Mouse (Mus musculus): ENCODE data around the gene Cxcl3.

Gene Cxcl3

DNA sequence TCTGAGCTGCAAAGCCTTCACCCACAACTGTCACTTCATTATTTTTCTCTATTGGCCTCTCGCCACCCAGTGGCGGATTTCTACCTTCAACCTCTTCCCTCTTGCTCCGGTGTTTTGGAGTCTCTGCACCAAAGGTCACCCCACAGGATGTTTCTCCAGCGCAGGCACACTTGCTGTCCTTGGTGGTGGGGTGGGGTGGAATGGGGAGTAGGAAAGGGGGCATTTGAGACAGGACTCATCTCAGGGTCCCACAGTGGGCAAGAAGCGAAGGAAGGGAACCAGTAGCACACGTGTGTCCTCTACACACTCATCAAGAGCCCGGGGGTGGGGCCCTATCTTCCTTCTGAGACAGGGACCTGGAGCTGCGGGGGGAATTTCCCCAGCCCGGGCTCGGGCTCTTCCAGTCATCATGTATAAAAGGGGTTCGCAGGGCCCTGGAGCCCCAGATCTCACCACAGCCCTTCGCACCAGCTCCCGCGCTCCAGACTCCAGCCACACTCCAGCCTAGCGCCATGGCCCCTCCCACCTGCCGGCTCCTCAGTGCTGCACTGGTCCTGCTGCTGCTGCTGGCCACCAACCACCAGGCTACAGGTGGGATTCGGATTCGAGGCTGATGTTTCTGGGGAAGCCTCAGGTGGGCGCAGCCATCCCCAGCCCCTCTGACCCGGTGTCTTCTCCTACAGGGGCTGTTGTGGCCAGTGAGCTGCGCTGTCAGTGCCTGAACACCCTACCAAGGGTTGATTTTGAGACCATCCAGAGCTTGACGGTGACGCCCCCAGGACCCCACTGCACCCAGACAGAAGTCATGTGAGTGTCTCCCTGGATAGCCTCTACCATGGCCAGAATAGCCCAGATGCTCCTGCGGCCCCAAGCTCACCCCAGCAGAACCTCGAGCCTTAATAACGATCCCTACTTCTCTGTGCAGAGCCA is at the start of gene Cxcl3:
Gene Cxcl3 (plus strand): TSS at position 445 of the 930 bp plus-strand sequence.
- DNase-seq (ENCODE audit: low spot score) = peak; percentile 50

- peak; percentile 32 for DNase-seq (ENCODE audit: low spot score)
Measured at GRCm38 (mm10) chr5:90742029-90742428, 43.9 kb upstream of the Cxcl3 start.

DNA sequence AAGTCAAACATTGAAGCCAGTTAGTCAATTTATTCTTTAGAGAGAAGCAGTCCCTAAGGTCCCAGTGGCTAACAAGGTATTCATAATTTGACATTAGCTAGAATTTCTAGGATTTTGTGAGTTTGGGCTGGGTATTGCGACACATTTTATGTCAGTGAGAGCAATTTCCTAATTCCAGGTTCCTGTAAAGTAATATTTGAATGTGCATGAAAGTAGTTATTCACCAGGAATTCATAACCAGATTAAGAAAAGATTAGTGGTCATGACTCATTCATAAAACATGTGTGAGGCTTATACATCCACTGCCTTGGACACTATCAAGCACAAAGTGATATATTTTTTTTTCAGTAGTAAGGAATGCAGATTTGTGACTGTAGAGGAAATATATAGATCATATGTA is 32.0 kb upstream of the Cxcl3 start:
- DNase-seq (ENCODE audit: low spot score) = no peak

DNA sequence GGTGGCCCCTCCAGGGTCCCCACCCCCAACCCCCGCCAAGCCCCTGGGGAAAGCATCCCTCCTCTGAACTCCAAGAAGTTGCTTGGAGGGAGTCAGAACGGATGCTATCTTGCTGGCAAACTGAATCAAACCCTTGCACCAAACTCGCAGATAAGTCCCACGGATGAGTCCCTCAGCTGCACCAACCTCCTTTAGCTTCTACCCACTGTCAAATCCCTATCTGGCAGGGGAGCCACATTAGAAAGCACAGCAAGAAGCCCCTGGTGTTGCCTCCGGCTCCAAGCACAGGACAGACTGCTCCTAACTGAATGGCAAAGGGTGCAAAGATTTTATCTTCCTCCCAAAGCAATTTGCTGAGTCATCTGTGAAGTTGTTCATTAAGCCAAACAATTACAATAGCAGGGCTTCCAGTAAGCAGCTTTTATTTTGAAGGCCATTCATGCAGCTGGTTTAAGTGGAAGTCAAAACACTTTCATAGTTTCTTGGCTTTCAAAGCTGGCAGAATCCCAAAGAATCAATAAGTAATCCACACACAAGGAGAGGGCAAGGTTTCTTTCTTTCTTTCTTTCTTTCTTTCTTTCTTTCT is 27.8 kb upstream of the Cxcl3 start:
- peak; percentile 49 for DNase-seq (ENCODE audit: low spot score)

GRCm38 (mm10) chr5:90759077-90760065 is 26.5 kb upstream of the Cxcl3 start, which contains the start of gene Cxcl5:
Gene Cxcl5, plus strand, starts transcription at chr5:90759360.
- no peak for DNase-seq (ENCODE audit: low spot score)

GRCm38 (mm10) chr5:90760303-90760702 is 25.6 kb upstream of the Cxcl3 start:
- no peak for DNase-seq (ENCODE audit: low spot score)

GRCm38 (mm10) chr5:90760844-90761243 is 25.1 kb upstream of the Cxcl3 start:
- DNase-seq (ENCODE audit: low spot score) = no peak

DNA sequence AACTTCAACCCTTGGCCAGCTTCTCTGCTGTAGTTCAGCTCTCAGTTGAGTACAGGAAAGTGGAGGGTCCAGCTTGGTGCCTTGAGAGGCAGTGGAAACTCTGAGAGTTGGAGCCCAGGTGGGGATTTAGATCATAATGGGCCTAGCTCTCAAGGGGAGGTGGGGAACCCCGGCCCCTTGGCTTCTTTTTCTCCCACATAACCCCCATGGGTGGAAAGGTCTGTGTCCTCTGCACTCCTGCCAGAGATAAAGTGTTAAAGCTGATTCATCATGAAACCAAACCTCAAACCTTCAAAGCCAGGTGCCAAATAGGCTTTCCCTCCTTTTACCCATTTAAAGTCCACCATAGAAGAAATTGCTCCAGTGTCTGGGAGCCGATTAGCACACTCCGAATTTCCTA is 24.1 kb upstream of the Cxcl3 start:
- no peak for DNase-seq (ENCODE audit: low spot score)

DNA sequence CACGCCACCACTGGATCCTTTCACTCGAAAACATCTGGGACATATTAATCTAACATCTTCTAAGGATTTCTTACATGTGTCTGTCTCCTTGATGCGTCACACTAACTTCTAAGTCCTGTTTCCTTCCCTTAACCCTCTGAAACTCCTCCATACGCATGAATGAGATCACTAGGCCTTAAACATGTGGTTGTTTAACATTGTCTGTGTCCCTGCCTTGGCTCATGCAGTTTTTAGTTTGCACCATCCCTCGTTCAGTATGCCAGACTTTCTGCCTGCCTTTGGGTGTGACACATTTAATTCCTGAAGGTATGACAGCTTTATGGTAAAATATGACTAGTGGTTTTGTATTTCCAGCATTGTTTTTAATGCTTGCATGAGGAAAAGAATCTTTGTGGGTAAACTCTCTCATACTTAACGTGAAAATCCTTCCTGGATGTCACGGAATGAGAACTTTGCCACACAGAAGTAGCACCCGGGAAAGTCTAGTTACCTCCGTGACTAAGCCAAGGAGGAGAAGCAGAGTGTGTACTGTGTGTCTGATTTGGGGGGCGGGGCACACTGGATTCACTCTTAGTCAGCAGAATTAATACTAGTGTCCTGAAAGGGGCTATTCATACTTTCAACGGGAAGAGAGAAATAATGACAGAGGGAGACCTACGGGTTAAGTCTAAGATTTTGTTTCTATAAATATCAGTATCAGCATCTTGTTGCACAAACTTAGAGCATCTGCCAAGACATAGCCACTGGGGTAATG is 21.8 kb upstream of the Cxcl3 start:
- DNase-seq (ENCODE audit: low spot score) = no peak

- DNase-seq (ENCODE audit: low spot score) = no peak
Measured at GRCm38 (mm10) chr5:90765821-90766606, 19.9 kb upstream of the Cxcl3 start.

GRCm38 (mm10) chr5:90768218-90768617 is 17.7 kb upstream of the Cxcl3 start, which contains the start of gene Ppbp:
Gene Ppbp, plus strand, starts transcription at chr5:90768518.
- no peak for DNase-seq (ENCODE audit: low spot score)

DNA sequence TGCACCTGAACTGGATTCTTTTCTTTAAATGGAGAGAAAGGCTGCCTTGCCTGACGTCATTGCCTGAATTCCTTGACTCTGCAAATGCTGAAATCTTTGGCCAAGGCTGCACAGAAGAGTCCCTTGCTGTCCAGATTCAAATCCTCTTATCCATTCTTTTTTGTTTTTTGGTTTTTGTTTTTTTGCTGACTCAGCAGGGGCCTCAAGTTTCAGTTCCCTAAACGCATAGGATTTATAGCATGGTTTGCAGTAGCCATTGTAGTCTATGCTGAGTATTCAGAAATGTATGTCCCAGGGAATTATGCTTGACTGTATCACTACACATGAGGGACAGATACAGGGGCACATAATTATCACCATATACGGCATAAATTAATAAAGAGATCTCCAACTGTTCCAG is 14.5 kb upstream of the Cxcl3 start:
- DNase-seq (ENCODE audit: low spot score) = no peak

DNA sequence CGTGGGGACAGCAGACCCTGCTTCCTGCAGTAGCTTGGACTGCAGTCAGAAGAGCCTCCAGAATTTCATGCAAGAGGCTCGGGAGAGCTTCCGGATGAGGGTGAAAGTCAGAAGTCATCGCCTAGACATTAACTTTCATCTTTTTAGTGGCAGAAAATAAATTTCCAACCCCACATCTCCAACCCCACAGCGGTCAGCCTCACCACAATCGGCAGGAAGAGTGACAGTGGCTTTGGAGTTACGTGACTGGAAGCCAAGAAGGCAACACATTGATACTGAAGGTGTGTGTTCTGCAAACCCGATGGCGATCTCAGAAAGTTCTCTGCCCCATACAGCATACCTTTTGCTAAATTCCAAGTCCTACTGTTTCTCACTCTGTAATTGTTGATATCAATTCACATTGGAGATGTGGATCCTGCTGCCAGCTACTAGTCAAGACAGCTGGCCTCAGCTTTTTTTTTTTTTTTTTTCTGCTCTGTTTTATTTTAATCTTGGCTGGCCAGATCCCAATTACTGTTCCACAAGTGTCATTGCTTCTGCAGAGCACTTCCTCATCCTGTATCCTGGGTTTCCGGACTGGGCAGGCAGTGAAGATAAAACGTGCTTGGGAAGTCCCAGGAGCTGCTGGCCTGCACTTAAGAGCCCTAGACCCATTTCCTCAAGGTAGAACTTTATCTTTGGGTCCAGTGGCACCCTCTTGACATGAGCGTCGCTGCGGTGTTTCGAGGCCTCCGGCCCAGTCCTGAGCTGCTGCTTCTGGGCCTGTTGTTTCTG is 13.8 kb upstream of the Cxcl3 start, which contains the start of gene Pf4:
Gene Pf4 (plus strand): TSS at position 556 of the 774 bp plus-strand sequence.
- DNase-seq (ENCODE audit: low spot score) = no peak

- no peak for DNase-seq (ENCODE audit: low spot score)
Measured at GRCm38 (mm10) chr5:90775562-90775961, 10.3 kb upstream of the Cxcl3 start.

DNA sequence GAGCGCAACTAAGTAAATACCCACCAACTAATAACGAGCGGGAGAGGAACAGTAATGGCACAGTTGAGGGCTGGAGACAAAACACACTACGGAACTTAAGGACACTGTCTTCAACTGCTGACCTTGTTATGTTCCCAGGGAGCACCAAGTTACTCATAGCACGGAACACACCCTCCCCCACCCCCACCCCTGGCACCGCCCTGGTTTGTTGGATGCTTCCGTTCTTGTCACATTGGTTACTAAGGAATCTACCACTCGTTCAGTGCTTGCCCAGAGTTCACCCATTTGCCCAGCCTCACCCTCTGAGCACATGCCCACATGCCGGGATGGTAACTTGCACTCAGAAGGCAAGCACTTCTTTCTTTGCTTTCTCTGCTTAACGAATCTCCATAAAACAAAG is 8.3 kb upstream of the Cxcl3 start:
- no peak for DNase-seq (ENCODE audit: low spot score)

GRCm38 (mm10) chr5:90778856-90779255 is 7.0 kb upstream of the Cxcl3 start:
- DNase-seq (ENCODE audit: low spot score) = no peak

DNA sequence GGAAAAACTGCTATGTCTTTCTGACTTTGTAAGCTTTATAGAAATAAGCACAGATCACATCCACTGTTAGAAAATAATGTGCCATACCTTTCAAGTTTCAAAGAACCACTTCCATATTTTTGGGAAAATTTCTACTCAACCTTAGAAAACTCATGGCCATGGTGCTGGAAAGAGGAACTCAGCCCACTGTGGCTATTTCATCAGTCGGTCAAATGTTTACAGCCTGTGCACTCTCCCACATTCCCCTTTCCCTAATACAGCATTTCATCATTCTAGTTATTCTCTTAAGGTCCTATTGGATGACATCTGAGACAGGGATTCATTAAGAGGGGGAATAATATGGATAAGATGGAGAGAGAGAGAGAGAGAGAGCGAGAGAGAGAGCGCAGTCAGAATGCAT is 2.2 kb upstream of the Cxcl3 start:
- no peak for DNase-seq (ENCODE audit: low spot score)

DNA sequence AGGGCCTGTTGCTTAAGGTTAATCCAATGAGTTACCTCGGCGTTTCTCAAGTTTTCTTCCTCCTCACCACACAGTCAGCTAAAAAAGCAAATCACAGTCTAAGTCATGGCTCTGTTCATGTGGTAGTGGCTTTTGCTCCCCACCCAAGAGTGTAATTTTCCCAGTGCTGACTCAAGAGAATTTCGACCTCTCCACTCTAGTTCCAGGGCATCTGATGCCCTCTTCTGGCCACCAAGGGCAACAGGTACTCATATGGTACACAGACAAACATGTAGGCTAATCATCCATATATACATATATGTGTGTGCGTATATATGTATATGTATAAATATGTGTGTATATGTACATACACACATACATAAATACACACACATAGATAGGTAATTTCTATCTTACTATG is 2.2 kb downstream of the Cxcl3 start:
- DNase-seq (ENCODE audit: low spot score) = no peak

GRCm38 (mm10) chr5:90789306-90790073 is 3.6 kb downstream of the Cxcl3 start:
- DNase-seq (ENCODE audit: low spot score) = no peak

All from lung, postnatal 25 days (tissue).